ENCODE assay signal across 8 mouse cellular contexts in genomic region chr12:76552321-76552720, GRCm38 (mm10). TPM values are rescaled to one million over a fixed set of nuclear protein-coding genes. Genes with fewer than 3 reads are reported as not detected.
A peak's percentile ranks its signal among the peaks of the same experiment; 100 is the strongest.
DNase-seq lines count a peak whose midpoint lies in the region; ATAC-seq and TF ChIP-seq lines count a peak whose summit lies in the region.

No protein-coding gene starts in this region.

- peak; percentile 88 for DNase-seq in urinary bladder, postnatal 14 days (ENCODE audit: low spot score)
- no peak for DNase-seq in urinary bladder, postnatal 10 days (ENCODE audit: low spot score)
- DNase-seq in kidney, postnatal 4 days: peak; percentile 77 to 84
- DNase-seq in stomach, postnatal 0 days (ENCODE audit: low spot score): peak; percentile 88
- DNase-seq in cerebellum, postnatal 10 days: no peak
- no peak for DNase-seq in left cerebral cortex, postnatal 14 days (ENCODE audit: low spot score in 2 of 2)
- no peak for DNase-seq in layer of hippocampus, adult 8-10 months (ENCODE audit: low spot score in 2 of 2)

- WGBS in heart, embryonic 13.5 days: 21% methylated on average over 8 of the region's 8 CpGs
- WGBS in stomach, postnatal 0 days: 14% methylated on average over 8 of the region's 8 CpGs

- no peak for TF ChIP-seq CTCF in stomach, postnatal 0 days (IDR thresholded peaks at IDR 0.05; ENCODE audit: low read depth)

- H3K27ac ChIP-seq in heart, embryonic 13.5 days (replicated peaks): peak overlapping the region; percentile 90
- peak overlapping the region; percentile 83 for H3K27ac ChIP-seq in stomach, postnatal 0 days (replicated peaks)

- H3K4me3 ChIP-seq in heart, embryonic 13.5 days: no peak overlapping the region
- no peak overlapping the region for H3K4me3 ChIP-seq in stomach, postnatal 0 days (ENCODE audit: low read depth, low read length)

- TF ChIP-seq EP300 in stomach, postnatal 0 days (optimal IDR thresholded peaks at IDR 0.05): no peak

- H3K4me1 ChIP-seq in heart, embryonic 13.5 days: peaks cover 100% of the 10 kb centered on the region
- peaks cover 28% of the 10 kb centered on the region for H3K4me1 ChIP-seq in stomach, postnatal 0 days (replicated peaks; ENCODE audit: control insufficient read depth, insufficient read depth)

- peak overlapping the region; percentile 38 for H3K4me2 ChIP-seq in heart, embryonic 13.5 days
- H3K4me2 ChIP-seq in stomach, postnatal 0 days (replicated peaks; ENCODE audit: low read depth): no peak overlapping the region

- H3K27me3 ChIP-seq in heart, embryonic 13.5 days (replicated peaks): no peaks in the 10 kb centered on the region
- no peaks in the 10 kb centered on the region for H3K27me3 ChIP-seq in stomach, postnatal 0 days (ENCODE audit: control insufficient read depth, insufficient read depth, low read length)

- H3K36me3 ChIP-seq in heart, embryonic 13.5 days: no peaks in the 10 kb centered on the region
- H3K36me3 ChIP-seq in stomach, postnatal 0 days (ENCODE audit: control insufficient read depth, insufficient read depth, low read length): no peaks in the 10 kb centered on the region

- intact Hi-C loops in left cerebral cortex, postnatal 14 days (cut with DNase I): no loop called here

- peak; percentile 38; the same call in 1 of the 2 replicates for ATAC-seq in heart, embryonic 13.5 days (ENCODE audit: extremely low read depth, insufficient number of reproducible peaks, low FRiP score, low TSS enrichment)
- peak; percentile 90 for ATAC-seq in stomach, postnatal 0 days (ENCODE audit: low FRiP score, low TSS enrichment)

- H3K9ac ChIP-seq in heart, embryonic 13.5 days: no peak overlapping the region
- H3K9ac ChIP-seq in stomach, postnatal 0 days (ENCODE audit: low read length): no peak overlapping the region

- no peaks in the 10 kb centered on the region for H3K9me3 ChIP-seq in heart, embryonic 13.5 days
- H3K9me3 ChIP-seq in stomach, postnatal 0 days (ENCODE audit: control insufficient read depth, low read length): no peaks in the 10 kb centered on the region

RNA-seq across cellular contexts. Expression of gene Plekhg3, which starts 21.6 kb away (rescaled TPM):
- 6.5 and 7.2 TPM in 2 replicates for polyA plus RNA-seq in heart, embryonic 13.5 days (2015; fragmentation: Nextera tagmentation; extraction: Ambion mirVana)
- 5.7 and 6.4 TPM in 2 replicates for polyA plus RNA-seq in stomach, postnatal 0 days (2015; fragmentation: Nextera tagmentation; extraction: Ambion mirVana)
- total RNA-seq in left cerebral cortex, postnatal 14 days (2021): 1 to 10 TPM; 7.0 to 9.7 TPM
- total RNA-seq in layer of hippocampus, adult 8-10 months (2022): 10 to 100 TPM; 23.4 to 28.6 (median 24.9) TPM

Comparison
In these comparisons a context has a peak if more than half of its experiments do, and no peak if none do; other contexts are left out.
1. DNase-seq: peak in urinary bladder, postnatal 14 days (single experiment), kidney, postnatal 4 days (2 of 2) and stomach, postnatal 0 days (single experiment); none in urinary bladder, postnatal 10 days (single experiment), cerebellum, postnatal 10 days (0 of 2), left cerebral cortex, postnatal 14 days (0 of 2) and layer of hippocampus, adult 8-10 months (0 of 2).